Mouse (Mus musculus): Measurements from ENCODE around the gene Lrrc8c. TPM values are rescaled to one million over a fixed set of nuclear protein-coding genes. Genes with fewer than 3 reads are reported as not detected.

The Lrrc8c gene
- polyA plus RNA-seq, 1 experiment from 2014 or later = 14.0 TPM

DNA sequence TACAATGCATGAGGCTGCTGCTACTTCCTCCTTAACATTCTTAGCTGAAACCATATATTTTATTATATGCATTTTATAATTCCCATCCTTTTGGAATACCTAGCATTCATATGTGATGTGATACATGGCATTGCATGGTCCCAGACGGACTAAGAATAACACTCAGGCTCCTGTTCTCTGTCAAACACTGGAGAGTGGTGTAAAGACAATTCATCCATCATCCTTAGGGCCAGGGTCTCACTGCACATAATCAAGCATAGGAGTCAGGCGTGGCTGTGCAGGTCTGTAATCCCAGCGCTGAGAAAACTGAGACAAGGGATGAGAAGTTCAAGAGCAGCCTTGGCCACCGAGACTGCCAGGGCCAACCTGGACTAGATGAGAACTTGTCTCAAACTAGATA is 69.5 kb downstream of the Lrrc8c start:
- no peaks in the 10 kb centered on the region for H3K9me3 ChIP-seq
- H3K27ac ChIP-seq = no peak overlapping the region
- H3K9ac ChIP-seq = no peak overlapping the region
- no peak overlapping the region for H3K4me2 ChIP-seq
- ATAC-seq (ENCODE audit: low FRiP score) = no peak
- H3K4me1 ChIP-seq (replicated peaks) = peaks cover 18% of the 10 kb centered on the region
- H3K4me3 ChIP-seq = no peak overlapping the region
- H3K36me3 ChIP-seq = no peaks in the 10 kb centered on the region
- H3K27me3 ChIP-seq = no peaks in the 10 kb centered on the region
- 82% methylated on average over 4 of the region's 4 CpGs for WGBS

DNA sequence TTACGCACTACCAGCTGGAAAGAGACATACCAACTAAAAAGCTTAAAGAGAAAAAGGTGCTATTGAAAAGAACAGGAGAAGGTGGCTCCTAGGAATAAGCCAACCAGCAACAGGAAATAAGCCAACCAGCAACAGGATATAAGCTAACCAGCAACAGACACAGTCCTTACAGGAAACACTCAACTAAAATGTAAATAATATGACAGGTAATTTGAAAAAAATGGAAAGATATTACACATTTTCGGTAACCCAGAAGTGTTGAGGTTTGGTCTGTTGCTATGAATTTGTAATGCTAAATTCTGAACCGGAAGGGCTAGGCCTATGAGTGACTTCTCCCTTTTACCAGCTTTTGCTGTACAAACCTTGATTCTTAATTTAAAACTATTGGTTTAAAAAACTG is 69.9 kb downstream of the Lrrc8c start:
- no peaks in the 10 kb centered on the region for H3K36me3 ChIP-seq
- no peaks in the 10 kb centered on the region for H3K27me3 ChIP-seq
- peaks cover 18% of the 10 kb centered on the region for H3K4me1 ChIP-seq (replicated peaks)
- no peak for ATAC-seq (ENCODE audit: low FRiP score)
- no peak overlapping the region for H3K9ac ChIP-seq
- no peak overlapping the region for H3K4me3 ChIP-seq
- no peak overlapping the region for H3K4me2 ChIP-seq
- WGBS = 97% methylated on average over 3 of the region's 3 CpGs
- no peaks in the 10 kb centered on the region for H3K9me3 ChIP-seq
- no peak overlapping the region for H3K27ac ChIP-seq

DNA sequence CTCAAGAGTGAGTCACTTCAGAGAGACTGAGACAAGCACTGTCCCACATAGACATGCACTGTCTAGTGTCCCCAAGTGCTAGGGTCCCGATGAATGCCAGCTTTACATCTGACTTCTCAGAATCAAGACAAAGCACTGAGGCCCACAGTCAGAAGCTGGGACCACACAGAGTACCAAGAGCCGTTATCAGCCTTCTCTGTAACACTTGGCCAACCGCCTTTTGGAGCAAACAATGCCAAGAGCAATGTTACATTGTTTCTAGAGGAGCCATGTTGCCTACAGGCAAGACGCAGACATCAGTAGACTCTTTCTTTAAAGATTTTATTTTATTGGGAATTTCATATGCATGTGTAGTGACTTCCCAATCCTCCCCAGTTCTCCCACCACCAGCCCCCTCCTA is 73.2 kb downstream of the Lrrc8c start:
- WGBS = 85% methylated on average over 4 of the region's 4 CpGs
- ATAC-seq (ENCODE audit: low FRiP score) = no peak
- H3K4me3 ChIP-seq = no peak overlapping the region

DNA sequence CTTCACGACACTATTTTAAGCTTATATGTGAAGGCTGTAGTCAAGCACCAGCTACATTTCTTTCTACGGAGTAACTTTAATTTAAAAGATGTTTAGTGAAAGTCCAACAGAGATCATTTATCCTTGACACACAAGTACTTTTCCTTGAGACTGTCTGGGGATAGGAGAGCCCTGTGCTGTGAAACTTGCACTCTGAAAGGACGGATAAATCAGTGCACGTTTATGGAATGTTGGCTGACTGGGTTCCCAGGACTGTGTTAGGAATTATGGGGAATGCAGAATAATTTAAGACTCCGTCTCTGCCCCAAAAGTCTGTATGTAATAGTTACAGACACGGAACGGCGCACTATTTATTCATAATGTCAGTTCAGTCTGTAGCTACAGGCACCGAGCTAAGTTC is 74.4 kb downstream of the Lrrc8c start:
- Histone ChIP-seq H3K27ac (no peak overlapping the region), H3K4me1 (replicated peaks) (no peaks in the 10 kb centered on the region), H3K9me3 (no peaks in the 10 kb centered on the region), H3K36me3 (no peaks in the 10 kb centered on the region), H3K9ac (no peak overlapping the region), H3K4me3 (no peak overlapping the region), H3K4me2 (no peak overlapping the region), H3K27me3 (no peaks in the 10 kb centered on the region)
- 96% methylated on average over 9 of the region's 9 CpGs for WGBS
- ATAC-seq (ENCODE audit: low FRiP score) = no peak

More for the DNA sequence above, 73.2 kb downstream of the Lrrc8c start:
- Histone ChIP-seq H3K4me2 (no peak overlapping the region), H3K27me3 (no peaks in the 10 kb centered on the region), H3K9me3 (no peaks in the 10 kb centered on the region), H3K9ac (no peak overlapping the region), H3K4me1 (replicated peaks) (peaks cover 5% of the 10 kb centered on the region), H3K36me3 (no peaks in the 10 kb centered on the region), H3K27ac (no peak overlapping the region)

DNA sequence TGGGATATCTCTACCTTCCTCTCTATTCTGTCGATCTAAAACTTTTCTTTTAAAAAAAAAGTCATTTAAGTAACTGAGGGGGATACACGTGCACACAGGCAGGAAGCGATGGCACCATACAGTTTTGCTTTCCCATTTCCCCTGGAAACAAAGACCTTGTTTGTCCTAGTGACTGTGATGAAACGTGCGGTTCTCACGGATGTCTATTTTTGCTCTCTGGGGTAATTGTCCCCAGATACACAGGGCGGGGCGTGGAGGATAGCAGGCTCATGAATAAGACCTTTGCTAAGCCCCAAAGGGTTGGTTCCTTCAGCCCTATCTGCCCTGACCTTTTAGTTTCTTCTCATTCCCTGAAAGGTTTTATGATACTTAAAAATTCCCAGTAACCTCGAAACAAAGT is 79.7 kb downstream of the Lrrc8c start:
- no peak overlapping the region for H3K4me2 ChIP-seq
- H3K27ac ChIP-seq = no peak overlapping the region
- H3K9me3 ChIP-seq = no peaks in the 10 kb centered on the region
- H3K4me3 ChIP-seq = no peak overlapping the region
- no peaks in the 10 kb centered on the region for H3K36me3 ChIP-seq
- no peak for ATAC-seq (ENCODE audit: low FRiP score)
- no peaks in the 10 kb centered on the region for H3K27me3 ChIP-seq
- H3K4me1 ChIP-seq (replicated peaks) = 0 out of 2 replicates have a peak, but pooled peaks cover 4% of the 10 kb centered on the region
- WGBS = 75% methylated on average over 9 of the region's 9 CpGs
- no peak overlapping the region for H3K9ac ChIP-seq

DNA sequence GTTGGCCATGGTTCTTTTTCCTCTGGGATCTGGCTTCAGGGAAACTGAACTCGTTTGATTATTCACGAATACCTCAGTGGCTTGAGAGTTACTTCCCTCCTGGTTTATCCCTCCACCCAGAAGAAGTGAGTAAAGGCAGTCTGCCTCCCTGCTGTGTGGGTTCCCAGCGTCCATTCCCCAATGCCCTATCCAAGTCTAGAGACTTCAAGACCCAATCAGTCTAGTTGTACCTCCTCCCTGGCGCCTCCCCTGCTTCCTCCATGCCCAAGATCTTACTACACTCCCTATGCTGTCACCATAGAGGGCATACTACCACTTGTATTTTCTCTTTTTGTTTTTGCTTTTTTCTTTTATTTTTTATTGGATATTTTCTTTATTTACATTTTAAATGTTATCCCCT is 80.1 kb downstream of the Lrrc8c start:
- 72% methylated on average over 4 of the region's 4 CpGs for WGBS
- H3K27ac ChIP-seq = no peak overlapping the region
- H3K4me3 ChIP-seq = no peak overlapping the region
- no peaks in the 10 kb centered on the region for H3K27me3 ChIP-seq
- H3K4me1 ChIP-seq (replicated peaks) = 0 out of 2 replicates have a peak, but pooled peaks cover 4% of the 10 kb centered on the region
- H3K4me2 ChIP-seq = no peak overlapping the region
- H3K36me3 ChIP-seq = no peaks in the 10 kb centered on the region
- ATAC-seq (ENCODE audit: low FRiP score) = no peak
- no peaks in the 10 kb centered on the region for H3K9me3 ChIP-seq
- no peak overlapping the region for H3K9ac ChIP-seq

DNA sequence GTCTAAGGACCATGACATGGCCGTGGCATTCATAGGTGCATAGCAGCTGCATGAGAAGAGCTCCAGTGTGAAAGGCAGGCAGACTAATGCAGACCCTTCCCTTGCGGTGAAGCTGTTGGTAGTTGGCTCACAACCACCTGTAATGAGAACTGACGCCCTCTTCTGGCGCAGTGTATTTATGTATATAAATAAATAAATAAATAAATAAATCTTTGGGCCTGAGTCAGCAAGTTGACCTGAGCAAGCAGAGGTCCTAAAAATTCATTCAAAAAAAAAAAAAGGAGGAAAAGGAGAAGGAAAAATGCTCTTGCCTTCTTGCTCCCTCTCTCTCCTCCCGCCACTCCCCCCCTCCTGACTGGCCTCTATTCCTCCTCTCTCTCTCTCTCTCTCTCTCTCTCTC is 81.8 kb downstream of the Lrrc8c start:
- ATAC-seq (ENCODE audit: low FRiP score) = no peak

DNA sequence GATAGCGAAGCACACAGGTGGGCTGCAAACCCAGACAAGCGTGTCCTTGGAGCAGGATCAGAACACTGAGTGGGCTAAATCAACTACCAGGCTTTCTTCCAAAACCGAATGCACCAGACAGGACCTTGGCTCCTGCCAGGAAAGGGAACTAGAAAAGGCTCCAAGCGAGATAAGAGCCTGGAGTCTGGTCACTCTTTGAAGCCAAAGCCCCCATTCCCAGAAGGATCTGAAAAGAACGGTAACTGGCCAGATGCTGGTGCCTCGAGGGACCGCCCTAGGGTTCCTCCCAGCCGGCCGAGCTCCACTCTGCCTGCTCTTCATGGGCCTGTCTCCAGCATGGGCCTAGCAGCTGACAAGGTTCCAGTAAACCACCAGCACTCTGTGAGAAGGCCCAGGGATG is 83.4 kb downstream of the Lrrc8c start:
- H3K27me3 ChIP-seq = no peaks in the 10 kb centered on the region
- peaks cover 13% of the 10 kb centered on the region for H3K36me3 ChIP-seq
- H3K4me1 ChIP-seq (replicated peaks) = peaks cover 10% of the 10 kb centered on the region; the same call in 1 of the 2 replicates
- no peak overlapping the region for H3K9ac ChIP-seq
- H3K4me2 ChIP-seq = no peak overlapping the region
- no peaks in the 10 kb centered on the region for H3K9me3 ChIP-seq
- H3K4me3 ChIP-seq = no peak overlapping the region
- 78% methylated on average over 9 of the region's 9 CpGs for WGBS
- no peak for ATAC-seq (ENCODE audit: low FRiP score)
- no peak overlapping the region for H3K27ac ChIP-seq

More for the DNA sequence above, 81.8 kb downstream of the Lrrc8c start:
- H3K9ac ChIP-seq = no peak overlapping the region
- no peak overlapping the region for H3K4me2 ChIP-seq
- WGBS = 78% methylated on average over 4 of the region's 5 CpGs
- no peak overlapping the region for H3K4me3 ChIP-seq
- H3K27me3 ChIP-seq = no peaks in the 10 kb centered on the region
- H3K4me1 ChIP-seq (replicated peaks) = peaks cover 10% of the 10 kb centered on the region; the same call in 1 of the 2 replicates
- H3K36me3 ChIP-seq = no peaks in the 10 kb centered on the region
- H3K27ac ChIP-seq = no peak overlapping the region
- H3K9me3 ChIP-seq = no peaks in the 10 kb centered on the region

DNA sequence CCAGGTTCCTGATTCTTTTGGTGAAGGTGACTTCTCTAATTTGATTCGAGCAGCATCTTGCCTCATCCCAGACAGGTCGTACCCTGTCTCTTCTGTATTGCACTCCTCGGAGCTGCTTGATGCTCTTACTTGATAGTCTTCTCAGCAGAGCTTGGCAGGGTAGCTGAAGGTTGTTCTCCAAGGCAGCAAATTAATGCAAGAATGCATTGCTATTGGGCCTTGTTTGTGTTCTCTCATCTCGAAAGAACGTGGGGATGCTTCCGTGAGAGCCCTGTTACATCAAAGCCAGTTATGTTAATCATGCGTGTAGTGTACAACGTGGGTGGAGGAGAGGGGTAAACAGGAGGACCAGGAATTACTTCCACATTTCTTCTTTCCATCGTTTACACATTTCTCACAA is 86.5 kb downstream of the Lrrc8c start:
- Histone ChIP-seq H3K4me3 (no peak overlapping the region), H3K4me1 (replicated peaks) (peaks cover 10% of the 10 kb centered on the region; the same call in 1 of the 2 replicates), H3K9me3 (no peaks in the 10 kb centered on the region), H3K36me3 (peaks cover 31% of the 10 kb centered on the region), H3K27me3 (no peaks in the 10 kb centered on the region), H3K4me2 (no peak overlapping the region), H3K27ac (no peak overlapping the region), H3K9ac (no peak overlapping the region)
- WGBS = 64% methylated on average over 9 of the region's 9 CpGs
- no peak for ATAC-seq (ENCODE audit: low FRiP score)

DNA sequence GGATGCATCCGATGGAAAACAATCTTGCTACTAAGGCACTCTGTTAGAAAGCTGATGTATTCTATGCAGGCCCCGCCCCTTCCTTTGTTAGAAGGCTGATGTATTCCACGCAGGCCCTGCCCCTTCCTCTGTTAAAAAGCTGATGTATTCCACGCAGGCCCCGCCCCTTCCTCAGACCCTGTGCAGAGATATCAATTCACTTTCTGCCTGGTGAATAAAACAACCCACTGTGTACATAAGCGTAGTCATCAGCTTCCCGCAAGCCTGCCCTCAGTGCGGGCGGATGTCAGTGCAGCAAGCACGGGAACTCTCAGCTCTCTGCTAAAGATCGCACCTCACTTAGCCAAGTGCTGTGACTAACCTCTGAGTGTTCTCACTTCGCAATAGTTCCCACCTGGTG is 90.5 kb downstream of the Lrrc8c start:
- Histone ChIP-seq H3K9me3 (no peaks in the 10 kb centered on the region), H3K36me3 (peaks cover 31% of the 10 kb centered on the region), H3K27ac (no peak overlapping the region), H3K27me3 (no peaks in the 10 kb centered on the region), H3K4me2 (no peak overlapping the region), H3K9ac (no peak overlapping the region), H3K4me1 (replicated peaks) (peaks cover 7% of the 10 kb centered on the region; the same call in 1 of the 2 replicates), H3K4me3 (no peak overlapping the region)
- 71% methylated on average over 12 of the region's 12 CpGs for WGBS
- ATAC-seq (ENCODE audit: low FRiP score) = no peak; the same call in 1 of the 2 replicates

DNA sequence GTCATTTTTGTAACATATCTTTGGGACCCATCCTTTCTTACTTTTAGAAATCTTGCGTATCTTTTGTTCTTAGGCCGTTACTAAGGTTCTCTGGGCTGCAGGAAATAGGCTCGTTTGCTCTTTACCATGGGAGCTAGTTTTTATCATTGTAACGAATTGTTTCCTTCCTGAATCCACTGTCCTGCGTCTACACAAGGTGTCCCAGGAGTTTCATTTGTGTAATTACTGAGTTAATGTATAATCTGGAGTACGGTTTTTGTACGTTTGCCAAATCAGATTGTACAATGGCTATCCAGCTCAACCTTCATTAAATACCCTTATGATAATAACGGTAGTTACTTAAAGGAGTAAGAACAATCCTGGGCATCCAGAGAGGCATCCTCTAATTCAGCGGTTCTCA is 93.8 kb downstream of the Lrrc8c start:
- ATAC-seq (ENCODE audit: low FRiP score) = no peak

DNA sequence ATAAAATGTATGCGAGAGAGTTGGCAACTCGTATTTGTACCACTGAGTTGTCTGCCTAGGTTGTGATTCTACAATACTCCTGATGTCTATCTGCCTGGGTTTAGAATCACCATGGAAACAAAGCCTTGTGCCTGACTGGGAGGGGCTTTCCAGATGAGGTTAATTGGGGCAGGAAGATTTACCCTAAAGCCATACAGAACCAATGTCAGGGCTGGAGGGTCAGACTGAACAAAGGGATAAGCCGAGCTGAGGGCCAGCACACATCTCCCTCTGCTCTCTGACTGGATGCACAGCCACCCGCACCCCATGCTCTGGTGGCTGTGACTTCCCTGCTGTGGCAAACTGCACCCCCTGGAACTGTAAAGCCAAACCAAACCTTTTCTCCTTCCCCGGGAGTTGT is 94.8 kb downstream of the Lrrc8c start:
- ATAC-seq (ENCODE audit: low FRiP score) = no peak
- no peaks in the 10 kb centered on the region for H3K9me3 ChIP-seq
- H3K36me3 ChIP-seq = peaks cover 6% of the 10 kb centered on the region
- H3K4me3 ChIP-seq = no peak overlapping the region
- no peak overlapping the region for H3K9ac ChIP-seq
- WGBS = 54% methylated on average over 5 of the region's 5 CpGs
- no peaks in the 10 kb centered on the region for H3K27me3 ChIP-seq
- no peak overlapping the region for H3K27ac ChIP-seq
- H3K4me2 ChIP-seq = no peak overlapping the region
- no peaks in the 10 kb centered on the region for H3K4me1 ChIP-seq (replicated peaks)

More for the DNA sequence above, 93.8 kb downstream of the Lrrc8c start:
- Histone ChIP-seq H3K4me3 (no peak overlapping the region), H3K36me3 (peaks cover 14% of the 10 kb centered on the region), H3K27me3 (no peaks in the 10 kb centered on the region), H3K9ac (no peak overlapping the region), H3K4me2 (no peak overlapping the region), H3K9me3 (no peaks in the 10 kb centered on the region), H3K4me1 (replicated peaks) (no peaks in the 10 kb centered on the region), H3K27ac (no peak overlapping the region)
- whole genome bisulfite sequencing = 76% methylated on average over 9 of the region's 9 CpGs

DNA sequence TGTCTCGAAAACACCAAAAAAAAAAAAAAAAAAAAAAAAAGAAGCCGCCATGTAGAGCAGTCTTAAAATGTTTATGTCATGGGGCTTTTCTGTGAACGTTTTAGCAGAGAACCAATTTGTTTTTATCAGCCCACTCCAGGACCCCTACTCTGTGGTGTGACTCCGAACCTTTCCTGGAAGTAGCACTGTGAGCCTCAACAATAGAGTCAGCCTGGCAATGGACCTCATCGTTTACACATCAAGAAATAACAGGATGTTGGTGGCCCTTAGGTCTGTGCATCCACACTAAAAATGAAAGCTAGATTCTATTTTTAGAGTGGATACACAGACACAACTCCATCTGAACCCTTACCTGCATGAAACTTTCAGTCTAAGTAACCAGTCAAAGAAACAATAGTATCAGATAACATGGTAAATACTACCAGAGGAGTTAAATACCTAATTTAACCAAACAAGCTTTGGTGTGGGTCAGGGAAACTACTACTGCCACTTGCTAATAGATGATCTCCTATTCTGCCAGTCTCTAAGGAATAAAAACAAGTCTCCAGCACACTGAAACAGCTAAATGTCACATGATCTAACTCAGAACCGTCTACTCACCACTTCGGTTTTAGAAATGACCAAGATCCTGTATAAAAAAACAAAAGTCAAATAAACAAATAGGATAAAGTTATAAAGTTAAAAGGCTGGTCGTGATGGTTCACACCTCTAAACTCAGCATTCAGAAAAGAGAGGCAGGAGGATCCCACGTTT is 95.7 kb downstream of the Lrrc8c start:
- Histone ChIP-seq H3K36me3 (no peaks in the 10 kb centered on the region), H3K4me1 (replicated peaks) (no peaks in the 10 kb centered on the region), H3K9ac (no peak overlapping the region), H3K27ac (no peak overlapping the region), H3K4me3 (no peak overlapping the region), H3K9me3 (no peaks in the 10 kb centered on the region), H3K27me3 (no peaks in the 10 kb centered on the region), H3K4me2 (no peak overlapping the region)
- ATAC-seq (ENCODE audit: low FRiP score) = no peak
- WGBS = 80% methylated on average over 9 of the region's 9 CpGs
